Comparison of ENCODE assay signal across 26 mouse cellular contexts in the genomic region with DNA sequence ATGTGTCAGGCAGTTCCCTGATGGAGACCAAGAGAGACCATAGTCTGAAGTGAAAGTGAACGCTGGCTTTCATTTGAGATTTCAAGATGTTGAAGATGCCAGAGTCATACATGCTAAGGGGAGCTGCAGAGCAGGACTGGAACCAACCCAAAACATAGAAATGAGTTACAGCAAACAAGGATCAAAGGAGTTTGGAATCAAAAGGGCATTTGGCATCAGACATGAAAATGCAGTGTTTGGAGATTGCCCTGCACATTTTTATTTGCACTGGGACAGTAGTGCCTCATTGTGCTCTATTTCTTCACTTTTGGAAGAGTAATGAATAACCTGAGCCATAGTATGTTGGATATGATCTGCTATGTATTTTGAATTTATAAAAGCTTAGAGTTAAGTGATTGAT.
"Had no signal": no experiment of that assay in that cellular context is flagged by ENCODE, and none has a peak within 500 bp of the region (broad histone marks: within the 10 kb centered on the region; RNA-seq: fewer than 3 reads in every experiment).

No protein-coding gene starts in this region.

- H3K4me1 ChIP-seq: embryonic facial prominence, embryonic 10.5 days; embryonic facial prominence, embryonic 12.5 days; embryonic facial prominence, embryonic 13.5 days; embryonic facial prominence, embryonic 15.5 days; forebrain, embryonic 10.5 days; forebrain, embryonic 12.5 days; forebrain, embryonic 13.5 days; forebrain, embryonic 15.5 days had no signal

- H3K9ac ChIP-seq: embryonic facial prominence, embryonic 12.5 days; embryonic facial prominence, embryonic 13.5 days; embryonic facial prominence, embryonic 15.5 days; forebrain, embryonic 12.5 days; forebrain, embryonic 13.5 days; forebrain, embryonic 15.5 days; forebrain, postnatal 0 days had no signal

- H3K36me3 ChIP-seq: embryonic facial prominence, embryonic 10.5 days; embryonic facial prominence, embryonic 12.5 days; embryonic facial prominence, embryonic 13.5 days; embryonic facial prominence, embryonic 15.5 days; forebrain, embryonic 10.5 days; forebrain, embryonic 12.5 days; forebrain, embryonic 15.5 days had no signal

- H3K27ac ChIP-seq: embryonic facial prominence, embryonic 10.5 days; embryonic facial prominence, embryonic 12.5 days; embryonic facial prominence, embryonic 13.5 days; embryonic facial prominence, embryonic 15.5 days; forebrain, embryonic 10.5 days; forebrain, embryonic 12.5 days; forebrain, embryonic 13.5 days; forebrain, embryonic 15.5 days; gastrocnemius, adult 2 months had no signal

- DNase-seq: cerebellum, adult 2 months; cerebellum, adult 8-10 months; cerebellum, adult 9-10 months; cerebellum, adult 9-11 months; cerebellum, postnatal 10 days; cerebellum, postnatal 14 days; cerebellum, postnatal 25 days; cerebellum, postnatal 36 days; embryo, embryonic 11 days; forebrain, postnatal 0 days; gastrocnemius, adult 2 months; gastrocnemius, postnatal 10 days; gastrocnemius, postnatal 14 days; gastrocnemius, postnatal 25 days; gastrocnemius, postnatal 36 days; heart, adult 11 months; heart, adult 18-20 months had no signal

- H3K27me3 ChIP-seq: embryonic facial prominence, embryonic 12.5 days; embryonic facial prominence, embryonic 13.5 days; embryonic facial prominence, embryonic 15.5 days; forebrain, embryonic 12.5 days; forebrain, embryonic 13.5 days; forebrain, embryonic 15.5 days had no signal

- H3K4me3 ChIP-seq: embryonic facial prominence, embryonic 10.5 days; embryonic facial prominence, embryonic 12.5 days; embryonic facial prominence, embryonic 13.5 days; embryonic facial prominence, embryonic 15.5 days; erythroblast, embryonic 14.5 days; forebrain, embryonic 10.5 days; forebrain, embryonic 12.5 days; forebrain, embryonic 13.5 days; forebrain, embryonic 15.5 days; gastrocnemius, adult 2 months had no signal
